Mouse (Mus musculus) erythroblast, embryonic 14.5 days (primary cell): ENCODE results near the gene Olfr1413.

Experiments
- GATA1 ChIP-seq: IDR thresholded peaks from 2 replicates; pipeline ENCODE4 v1.6.1; 2012; ENCODE audit warnings: low read length, inconsistent platforms, mixed read lengths
- TAL1 ChIP-seq: IDR thresholded peaks from 3 replicates; pipeline ENCODE4 v1.6.1; 2012; ENCODE audit warnings: low read length, inconsistent platforms, mixed read lengths

GRCm38 (mm10) chr1:92616046-92616445 lies 44.9 kb downstream of the Olfr1413 start:
- no peak for TF ChIP-seq GATA1
- no peak for TF ChIP-seq TAL1
